Mouse (Mus musculus) testis, adult 2 months (tissue): ENCODE results near the gene D930007J09Rik.

Experiments used
- CTCF ChIP-seq: fragments of 200-500 bp; IDR thresholded peaks from 2 replicates; pipeline ENCODE4 v1.5.1; 2012; ENCODE audit warnings: low read depth, mild to moderate bottlenecking, inconsistent platforms, low read length, moderate library complexity; ENCODE audit not compliant: control insufficient read depth, insufficient read depth, insufficient replicate concordance
- POLR2A ChIP-seq: fragments of 200-500 bp; IDR thresholded peaks from 2 replicates; pipeline ENCODE4 v1.6.1; 2012; ENCODE audit warnings: low read depth, mild to moderate bottlenecking, inconsistent platforms, low read length, moderate library complexity; ENCODE audit not compliant: control insufficient read depth

DNA sequence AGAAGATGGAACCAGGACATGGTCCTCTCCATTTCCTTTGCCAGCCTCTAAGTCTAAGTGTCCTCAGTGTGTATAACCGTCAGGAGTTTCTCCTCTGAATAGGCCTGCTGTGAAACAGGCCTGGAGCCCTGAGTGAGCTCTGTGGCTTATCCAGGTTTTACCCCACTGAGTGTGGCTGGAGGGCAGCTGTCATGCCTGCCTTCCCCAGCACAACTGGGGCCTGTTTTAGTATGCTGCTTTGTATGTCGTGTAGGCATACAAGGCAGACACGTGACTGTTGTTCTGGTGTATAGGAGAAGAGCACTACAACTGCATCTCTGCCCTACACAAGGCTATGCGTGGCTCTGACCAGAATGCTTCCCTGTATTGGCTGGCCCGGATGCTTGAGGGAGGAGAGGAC is 17.3 kb upstream of the D930007J09Rik start:
- TF ChIP-seq CTCF, result no peak
- TF ChIP-seq POLR2A, result no peak
